Mouse (Mus musculus): ENCODE data around the gene Sh3kbp1. TPM values are rescaled to one million over a fixed set of nuclear protein-coding genes. Genes with fewer than 3 reads are reported as not detected.
A peak's percentile ranks its signal among the peaks of the same experiment; 100 is the strongest.
"Not testable (repeated sequence)": the region's sequence is repeated elsewhere in the genome, so short reads cannot be mapped to it uniquely, and the experiment has no call there.

Sh3kbp1 gene
- total RNA-seq (2021): 10 to 100 TPM; 23.7 to 36.2 TPM
- long read RNA-seq, experiment 1, transcript Sh3kbp1-208 (7 exons, 3,847 nt): major isoform, 5 of 19 reads
- long read RNA-seq, experiment 1, partial matches to known transcripts: 0 of 19 reads
- long read RNA-seq, experiment 1, other reads (novel, unspliced or antisense): 8 of 19 reads
- long read RNA-seq, experiment 2, transcript Sh3kbp1-208 (7 exons, 3,847 nt): major isoform, 5 of 33 reads
- long read RNA-seq, experiment 2, partial matches to known transcripts: 7 of 33 reads
- long read RNA-seq, experiment 2, other reads (novel, unspliced or antisense): 13 of 33 reads

GRCm38 (mm10) chrX:159626907-159627587, at the start of gene Sh3kbp1:
Gene Sh3kbp1 (plus strand): TSS chrX:159627272.
- DNase-seq: peak; percentile 71

- not testable (repeated sequence) for DNase-seq
Observed at GRCm38 (mm10) chrX:159584738-159585137, 42.3 kb upstream of the Sh3kbp1 start.

GRCm38 (mm10) chrX:159591633-159592032, 35.4 kb upstream of the Sh3kbp1 start:
- no peak for DNase-seq

- no peak for DNase-seq
Observed at GRCm38 (mm10) chrX:159597502-159597901, 29.6 kb upstream of the Sh3kbp1 start.

- DNase-seq: no peak
Observed at GRCm38 (mm10) chrX:159604832-159605231, 22.2 kb upstream of the Sh3kbp1 start.

- DNase-seq: no peak
Observed at GRCm38 (mm10) chrX:159606936-159607335, 20.1 kb upstream of the Sh3kbp1 start.

GRCm38 (mm10) chrX:159626208-159626906, 715 bp upstream of the Sh3kbp1 start:
- DNase-seq: no peak

- DNase-seq: peak; percentile 15
Observed at GRCm38 (mm10) chrX:159627588-159628566, 805 bp downstream of the Sh3kbp1 start.

GRCm38 (mm10) chrX:159628629-159629028, 1.6 kb downstream of the Sh3kbp1 start:
- no peak for DNase-seq

GRCm38 (mm10) chrX:159629203-159629602, 2.1 kb downstream of the Sh3kbp1 start:
- DNase-seq: no peak

GRCm38 (mm10) chrX:159638500-159639227, 11.6 kb downstream of the Sh3kbp1 start:
- DNase-seq: no peak

GRCm38 (mm10) chrX:159639991-159640390, 12.9 kb downstream of the Sh3kbp1 start:
- no peak for DNase-seq

GRCm38 (mm10) chrX:159645314-159645713, 18.2 kb downstream of the Sh3kbp1 start:
- DNase-seq: no peak

- no peak for DNase-seq
Observed at GRCm38 (mm10) chrX:159647564-159647963, 20.5 kb downstream of the Sh3kbp1 start.

- DNase-seq: no peak
Observed at GRCm38 (mm10) chrX:159648598-159648997, 21.5 kb downstream of the Sh3kbp1 start.

GRCm38 (mm10) chrX:159650130-159650678, 23.1 kb downstream of the Sh3kbp1 start:
- DNase-seq: no peak

GRCm38 (mm10) chrX:159650727-159651126, 23.7 kb downstream of the Sh3kbp1 start:
- no peak for DNase-seq

- DNase-seq: no peak
Observed at GRCm38 (mm10) chrX:159671388-159671787, 44.3 kb downstream of the Sh3kbp1 start.

- DNase-seq: no peak
Observed at GRCm38 (mm10) chrX:159672466-159672865, 45.4 kb downstream of the Sh3kbp1 start.

GRCm38 (mm10) chrX:159676242-159676641, 49.2 kb downstream of the Sh3kbp1 start:
- DNase-seq: no peak

All from gastrocnemius, postnatal 25 days (tissue).